Mouse (Mus musculus) erythroblast, adult 5-6 weeks (primary cell): ENCODE data around the gene Micall1. TPM values are rescaled to one million over a fixed set of nuclear protein-coding genes. Genes with fewer than 3 reads are reported as not detected.

ENCODE experiments used
- ATAC-seq: replicated peaks from 2 replicates; pipeline ENCODE4 v1.8.0; 2016; ENCODE audit warnings: moderate number of reproducible peaks, mild to moderate bottlenecking, moderate TSS enrichment, inconsistent platforms; ENCODE audit not compliant: poor library complexity, low FRiP score, severe bottlenecking
- total RNA-seq, 2 experiments: library from RNA; stranded (forward) in 1 of 2; stranded (reverse) in 1 of 2; fragments of 150-400 nt in 1 of 2; fragments of 200-764, 138-1000 nt in 1 of 2; gene quantifications; 2 replicates each; pipeline versions ENCODE4 v1.2.3 to v1.2.4; 2015 to 2017; ENCODE audit warnings: low replicate concordance in 2 of 2

Gene Micall1
- total RNA-seq, 2 experiments from 2014 or later: 0.68 to 0.77 TPM

- ATAC-seq: no peak
Observed at GRCm38 (mm10) chr15:79126217-79126932, 17.7 kb downstream of the Micall1 start.

GRCm38 (mm10) chr15:79127101-79127500, 18.4 kb downstream of the Micall1 start:
- no peak for ATAC-seq

- ATAC-seq: no peak
Observed at GRCm38 (mm10) chr15:79128208-79128607, 19.5 kb downstream of the Micall1 start.

DNA sequence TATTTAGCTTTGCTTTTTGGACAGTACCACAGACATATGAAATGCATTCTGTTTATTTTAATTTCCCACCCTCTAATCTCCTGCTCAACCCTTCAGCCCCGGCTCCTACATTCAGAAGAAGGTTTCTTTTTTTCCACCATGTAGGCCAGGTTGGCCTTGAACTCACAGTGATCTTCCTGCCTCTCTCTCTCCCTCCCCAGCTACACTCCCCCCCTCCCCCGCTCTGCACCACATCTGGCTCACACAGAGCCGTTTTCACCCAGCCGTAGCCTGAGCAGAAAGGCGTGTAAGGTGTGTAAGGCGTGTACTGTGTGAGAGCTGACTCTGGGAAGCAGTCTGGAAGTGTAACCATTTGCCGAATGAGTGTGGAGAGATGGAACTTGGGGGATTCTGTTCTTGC, 20.6 kb downstream of the Micall1 start:
- ATAC-seq: no peak

DNA sequence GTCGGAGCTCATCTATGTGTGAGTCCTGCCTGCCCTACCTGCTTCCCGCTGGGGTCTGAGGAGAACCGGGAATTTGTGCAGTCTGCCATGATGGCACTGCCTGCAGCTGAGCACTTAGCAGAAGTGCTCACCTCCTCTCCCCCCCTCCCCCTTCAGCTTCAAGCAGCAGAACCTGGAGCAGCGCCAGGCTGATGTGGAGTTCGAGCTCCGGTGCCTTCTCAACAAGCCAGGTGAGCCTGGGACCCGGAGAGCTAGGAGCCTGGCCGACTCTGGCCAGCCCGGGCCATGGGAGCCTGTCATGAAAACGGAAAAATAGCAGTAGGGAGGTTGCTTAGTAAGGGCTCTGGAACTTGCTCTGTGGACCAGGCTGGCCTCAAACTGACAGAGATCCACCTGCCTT, 22.1 kb downstream of the Micall1 start:
- no peak for ATAC-seq

GRCm38 (mm10) chr15:79131442-79131841, 22.7 kb downstream of the Micall1 start:
- ATAC-seq: no peak

GRCm38 (mm10) chr15:79133191-79133661, 24.5 kb downstream of the Micall1 start:
- ATAC-seq: no peak

DNA sequence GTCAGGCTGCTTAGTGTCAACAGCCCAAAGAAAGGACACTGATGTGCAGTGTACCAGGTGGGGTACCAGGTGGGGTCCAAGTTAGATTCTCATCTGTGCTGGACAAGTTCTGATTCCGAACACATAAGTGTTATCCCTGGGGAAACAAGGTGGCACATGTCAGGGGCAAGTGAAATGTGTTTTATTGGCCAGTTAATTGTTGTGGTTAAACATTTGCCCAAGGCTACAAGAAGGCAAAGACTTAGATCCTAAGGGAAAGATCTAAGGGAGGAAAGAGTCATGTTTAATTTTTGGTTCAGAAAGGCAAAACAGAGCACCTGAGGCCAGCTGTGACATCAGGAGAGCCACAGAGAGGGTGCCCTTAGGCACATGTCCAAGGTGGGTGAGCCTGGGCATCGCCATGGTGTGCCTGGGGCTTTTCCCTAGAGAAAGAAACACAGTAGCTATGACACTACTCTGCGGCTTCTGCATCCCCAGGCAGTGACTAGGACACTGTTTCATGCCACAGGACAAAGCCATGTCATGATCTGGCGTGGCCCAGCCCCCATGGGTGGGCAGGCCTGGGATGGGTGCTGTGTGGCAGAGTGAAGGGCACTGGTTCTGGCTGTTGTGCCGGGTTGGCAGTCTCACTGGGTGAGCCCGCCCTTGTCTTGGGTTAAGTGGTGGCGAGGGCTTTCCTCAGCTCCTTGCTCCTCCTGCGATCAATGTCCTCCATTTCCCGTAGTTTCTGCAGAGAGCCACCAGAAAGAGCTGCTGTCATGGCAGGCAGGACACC, 26.0 kb downstream of the Micall1 start:
- no peak for ATAC-seq

DNA sequence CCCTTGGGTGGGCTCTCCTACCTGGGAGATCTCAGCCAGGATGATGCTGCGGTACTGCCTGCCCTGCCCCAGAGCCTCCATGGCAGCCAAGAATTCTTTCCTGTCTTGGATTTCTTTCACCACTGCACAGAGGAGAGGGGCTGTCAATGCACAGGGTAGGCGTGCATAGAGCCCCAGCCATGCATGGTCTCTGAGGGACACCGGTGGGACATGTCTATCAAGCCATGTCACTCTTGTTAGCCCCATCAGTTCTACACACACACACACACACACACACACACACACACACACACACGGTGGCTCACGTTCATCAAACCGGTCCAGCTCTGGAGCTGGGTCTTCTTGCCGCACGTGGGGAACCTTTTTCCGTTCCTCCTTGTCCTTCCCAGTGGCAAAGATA, 26.6 kb downstream of the Micall1 start:
- ATAC-seq: no peak

DNA sequence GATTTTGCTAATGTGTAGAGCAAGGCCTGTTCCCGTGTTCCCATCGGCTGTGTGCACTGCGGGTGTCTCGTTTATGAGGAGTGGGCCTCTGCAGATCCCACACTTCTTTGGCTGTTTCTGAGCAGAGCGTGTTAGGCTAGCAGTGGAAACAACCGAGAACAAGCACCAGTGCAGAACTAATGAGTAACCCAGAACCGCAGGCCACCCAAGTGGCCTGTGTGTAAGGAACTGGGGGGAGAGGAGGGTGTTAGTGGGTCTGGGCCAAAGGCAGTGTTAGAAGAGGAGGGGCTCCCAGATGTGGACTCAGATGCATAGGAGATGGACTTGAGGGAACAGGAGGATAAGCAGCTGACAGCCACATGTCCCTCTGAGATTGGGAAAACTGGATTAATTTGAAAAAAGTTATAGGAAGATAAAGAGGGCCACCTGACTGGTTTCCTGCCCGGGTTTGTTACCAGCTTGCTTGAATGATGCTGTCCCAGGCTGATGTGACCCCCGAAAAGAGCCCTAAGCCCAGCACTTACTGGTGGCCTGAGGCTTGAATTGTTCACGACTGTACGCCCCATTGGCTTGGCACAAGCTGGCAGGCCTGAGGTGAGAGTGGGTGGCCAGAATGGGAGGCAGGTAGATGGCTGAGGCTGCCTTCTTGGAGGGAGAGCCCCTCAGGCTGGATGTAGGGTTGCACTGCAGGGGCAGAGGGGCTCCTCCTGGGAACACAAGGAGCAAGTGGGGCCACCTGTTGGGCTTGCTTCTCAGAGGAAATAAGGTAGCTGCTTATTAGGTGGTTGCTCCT, 27.3 kb downstream of the Micall1 start:
- no peak for ATAC-seq

GRCm38 (mm10) chr15:79139640-79140039, 30.9 kb downstream of the Micall1 start:
- no peak for ATAC-seq

DNA sequence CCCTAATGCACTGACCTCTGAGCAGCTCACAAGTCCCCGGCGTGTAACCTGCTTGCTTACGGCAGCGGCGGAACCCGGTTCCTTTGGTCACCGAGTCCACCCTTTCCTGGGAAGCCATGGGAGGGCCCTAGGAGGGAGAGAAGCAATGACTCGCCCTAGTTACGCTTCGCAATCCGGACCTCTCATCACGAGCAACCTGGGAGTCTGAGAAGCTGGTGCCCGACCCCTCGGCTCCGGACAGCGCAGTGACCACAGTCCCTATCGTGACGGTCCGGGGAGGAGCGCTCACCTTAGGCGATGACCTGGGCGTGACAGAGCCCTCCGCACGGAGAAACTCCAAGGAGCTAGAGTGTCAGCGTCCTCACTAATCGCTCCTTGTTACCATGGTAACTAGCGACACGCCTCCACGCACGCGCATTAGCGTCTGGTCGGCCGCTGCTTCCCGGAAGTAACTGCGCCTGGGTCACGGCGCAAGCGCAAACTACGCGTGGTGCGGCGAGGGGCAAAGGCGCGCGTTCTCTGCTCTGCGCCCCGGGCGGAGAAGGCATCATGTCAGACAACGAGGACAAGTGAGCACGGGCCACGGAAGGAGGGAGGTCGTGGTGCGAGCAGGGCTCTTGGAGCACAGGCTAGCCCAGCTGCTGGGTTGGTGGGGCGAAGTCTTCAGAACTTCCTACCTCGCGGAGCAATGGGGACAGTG, 32.3 kb downstream of the Micall1 start, which contains the start of the genes Polr2f and 1700088E04Rik:
Polr2f (plus strand) TSS at position 144 of the 700 bp plus-strand sequence.
1700088E04Rik (minus strand) TSS at position 388 of the 700 bp plus-strand sequence.
- ATAC-seq: peak; percentile 97

DNA sequence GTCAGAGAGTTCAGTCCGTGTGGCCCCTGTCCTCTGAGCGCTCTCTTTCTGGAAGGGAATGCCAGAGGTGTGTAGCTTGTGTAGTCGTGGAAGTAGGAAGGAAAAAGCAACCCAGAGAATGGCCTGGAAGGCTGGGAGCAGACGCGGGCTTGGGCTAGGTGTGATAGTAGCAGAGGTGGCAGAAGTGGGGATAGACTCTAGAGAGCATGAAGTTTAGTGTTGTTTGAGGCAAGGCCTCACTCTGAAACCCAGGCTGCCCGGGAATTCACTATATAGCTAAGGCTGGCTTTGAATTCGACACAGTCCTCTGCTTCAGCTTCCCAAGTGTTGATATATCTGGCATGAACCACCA, 32.8 kb downstream of the Micall1 start:
- peak; percentile 40 for ATAC-seq

- ATAC-seq: no peak
Observed at GRCm38 (mm10) chr15:79143316-79143715, 34.6 kb downstream of the Micall1 start.

DNA sequence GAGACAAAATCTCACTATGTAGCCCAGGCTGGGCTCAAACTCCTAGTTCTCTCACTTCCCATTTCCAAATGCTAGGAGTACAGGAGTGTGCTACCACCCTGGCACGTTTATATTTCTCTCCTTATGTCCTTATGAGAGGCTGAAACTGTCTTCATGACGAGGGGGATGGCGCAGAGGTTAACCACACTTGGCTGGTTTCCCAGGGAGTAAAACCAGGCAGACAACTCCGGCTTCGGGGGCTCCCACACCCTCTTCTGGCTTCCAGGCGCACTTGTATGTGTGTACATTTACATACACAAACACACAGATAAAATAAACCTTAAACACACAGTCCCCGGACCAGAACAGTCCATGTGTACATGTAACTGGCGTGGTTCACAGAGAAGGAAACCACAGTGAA, 35.3 kb downstream of the Micall1 start:
- ATAC-seq: no peak

DNA sequence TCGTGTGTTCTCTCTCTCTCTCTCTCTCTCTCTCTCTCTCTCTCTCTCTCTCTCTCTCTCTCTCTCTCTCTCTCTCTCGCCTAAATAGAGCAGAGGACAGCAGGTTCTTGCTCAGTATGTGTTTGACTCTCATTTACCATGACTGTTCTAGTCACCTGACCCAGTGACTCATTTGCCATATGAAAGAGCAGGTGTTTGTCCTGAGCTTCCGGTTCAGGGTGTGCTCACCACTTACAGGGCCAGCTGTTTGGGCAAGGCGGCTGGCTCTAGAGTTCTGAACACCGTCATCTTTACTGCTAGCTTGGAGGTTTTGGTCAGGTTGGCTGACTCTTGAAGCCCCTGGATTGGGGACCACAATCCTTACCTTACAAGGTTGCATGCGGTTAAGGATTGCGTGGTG, 36.8 kb downstream of the Micall1 start:
- ATAC-seq: no peak

DNA sequence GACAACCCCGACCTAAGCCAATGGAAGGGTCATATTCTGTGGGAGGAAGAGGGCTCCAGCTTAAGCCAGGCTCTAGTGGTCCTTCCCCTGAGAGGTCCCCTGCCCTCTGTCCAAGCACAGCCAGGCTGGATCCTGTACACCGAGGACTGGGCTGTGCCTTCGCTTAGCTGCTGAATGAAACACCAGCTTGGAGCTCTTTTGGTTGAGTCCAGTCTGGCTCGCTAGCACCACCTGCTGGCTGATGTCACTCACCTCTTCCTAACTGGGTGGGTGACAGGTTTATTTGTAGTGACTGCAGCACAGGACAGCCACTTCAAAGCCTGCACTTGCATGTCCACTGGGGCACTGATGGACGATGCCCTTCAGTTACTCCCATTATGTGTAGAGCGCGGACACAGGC, 39.8 kb downstream of the Micall1 start:
- ATAC-seq: peak; percentile 79

DNA sequence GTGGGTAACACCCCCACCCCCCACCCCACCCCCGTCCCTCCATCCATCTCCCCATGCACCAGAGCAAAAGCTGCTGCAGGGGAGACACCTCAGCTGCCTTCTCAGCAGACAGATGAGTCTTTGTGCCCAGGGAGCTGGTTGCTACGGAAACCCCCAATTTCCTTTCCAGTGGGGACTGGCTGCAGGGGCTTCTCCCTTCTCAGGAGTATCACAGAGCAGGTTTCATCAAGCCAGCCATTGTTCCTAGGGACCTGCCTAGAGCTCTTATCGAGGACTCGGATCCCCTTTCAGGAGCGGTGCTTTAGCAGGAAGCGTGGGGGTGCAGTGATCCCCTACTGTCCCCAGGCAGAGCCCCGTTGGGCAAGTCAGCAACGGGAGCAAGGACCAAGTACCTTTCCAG, 43.2 kb downstream of the Micall1 start:
- no peak for ATAC-seq

- ATAC-seq: no peak
Observed at GRCm38 (mm10) chr15:79152709-79153108, 44.0 kb downstream of the Micall1 start.

DNA sequence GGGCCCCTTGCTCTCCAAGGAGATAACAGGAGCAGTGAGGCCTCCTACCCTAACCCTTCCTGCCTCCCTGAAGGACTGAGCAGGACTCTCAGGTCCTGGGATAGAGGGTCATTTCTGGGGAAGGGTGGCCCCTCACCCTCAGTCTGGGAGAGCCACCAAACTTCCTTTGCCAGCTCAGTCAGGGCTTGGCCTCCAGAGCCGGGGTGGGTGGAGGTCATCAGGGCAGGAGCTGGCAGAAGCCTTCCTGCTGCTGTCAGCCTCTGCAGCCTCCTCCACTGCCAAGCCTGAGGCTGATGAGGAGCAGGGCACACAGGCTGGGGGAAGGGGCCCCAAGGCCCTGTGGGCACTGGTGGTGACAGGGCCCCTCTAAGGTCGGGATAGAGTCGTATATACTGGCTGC, 46.9 kb downstream of the Micall1 start:
- no peak for ATAC-seq
